Mouse (Mus musculus) liver, adult 2 months (tissue): Measurements from ENCODE around the gene Cnot4.

Experiments
- CTCF ChIP-seq: fragments of 200-500 bp; IDR thresholded peaks from 2 replicates; pipeline ENCODE4 v1.5.1; 2011; ENCODE audit warnings: low read depth, low read length, control low read depth
- POLR2A ChIP-seq: fragments of 200-500 bp; IDR thresholded peaks from 2 replicates; pipeline ENCODE4 v1.6.1; 2011; ENCODE audit warnings: low read length, control low read depth; ENCODE audit not compliant: insufficient read depth; ENCODE audit errors: extremely low read depth

DNA sequence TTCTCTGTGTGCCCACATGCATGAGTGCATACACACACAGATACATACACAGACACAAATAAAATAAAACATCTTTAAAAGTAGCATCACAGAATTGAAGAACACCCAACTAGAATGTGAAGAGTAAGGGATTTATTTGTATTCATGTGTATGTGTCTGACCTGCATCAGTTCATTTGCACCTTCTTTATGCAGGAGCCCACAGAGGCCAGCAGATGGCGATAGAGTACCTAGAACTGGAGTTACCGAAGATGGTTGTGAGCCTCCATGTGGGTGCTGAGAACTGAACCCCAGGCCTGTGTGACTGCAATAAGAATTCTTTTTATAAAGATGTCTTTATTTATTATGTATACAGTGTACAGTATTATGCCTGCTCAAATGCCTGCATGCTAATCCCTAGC, 12.0 kb upstream of the Cnot4 start:
- TF ChIP-seq CTCF (no peak), POLR2A (no peak)
